8 mouse cellular contexts compared by ENCODE assay signal in the genomic region with DNA sequence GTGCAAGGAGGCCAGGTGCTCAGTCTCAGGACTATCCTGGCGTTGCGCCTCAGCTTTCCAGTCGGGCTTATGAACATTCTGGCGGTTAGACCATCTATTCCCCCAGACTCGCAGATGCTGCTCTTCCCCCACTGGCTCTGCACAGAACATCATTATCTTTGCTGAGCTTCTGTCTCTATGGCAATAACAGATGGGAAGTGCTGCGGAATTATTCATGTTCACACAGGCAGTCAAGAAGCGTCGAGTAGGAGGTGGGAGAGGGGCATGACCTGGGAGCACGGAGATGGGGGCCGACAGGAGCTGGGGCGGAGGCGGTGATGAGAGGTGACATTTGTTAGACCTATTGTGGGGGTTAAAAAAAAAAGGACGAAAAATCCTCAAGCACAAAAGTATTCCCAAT. TPM values are rescaled to one million over a fixed set of nuclear protein-coding genes. Genes with fewer than 3 reads are reported as not detected.
A peak's percentile ranks its signal among the peaks of the same experiment; 100 is the strongest.
DNase-seq lines count a peak whose midpoint lies in the region; ATAC-seq and TF ChIP-seq lines count a peak whose summit lies in the region.

No protein-coding gene starts in this region.

- peaks cover 4% of the 10 kb centered on the region; the same call in 1 of the 2 replicates for H3K4me1 ChIP-seq in kidney, postnatal 0 days (replicated peaks; ENCODE audit: insufficient read depth, low read length)
- H3K4me1 ChIP-seq in liver, adult 2 months (ENCODE audit: control insufficient read depth, insufficient read depth, low read length): peaks cover 5% of the 10 kb centered on the region; the same call in 1 of the 2 replicates
- peaks cover 14% of the 10 kb centered on the region for H3K4me1 ChIP-seq in olfactory bulb, adult 2 months (ENCODE audit: control insufficient read depth, insufficient read depth, low read length)

- peak overlapping the region; percentile 86 for H3K4me2 ChIP-seq in kidney, postnatal 0 days (ENCODE audit: low read length)

- WGBS in kidney, postnatal 0 days: 8% methylated on average over 13 of the region's 13 CpGs
- WGBS in liver, adult 2 months: 33% methylated on average over 13 of the region's 13 CpGs
- WGBS in olfactory bulb, adult 2 months: 11% methylated on average over 13 of the region's 13 CpGs

- H3K9me3 ChIP-seq in kidney, postnatal 0 days (replicated peaks; ENCODE audit: low read length): no peaks in the 10 kb centered on the region

- H3K36me3 ChIP-seq in kidney, postnatal 0 days (ENCODE audit: insufficient read depth, low read length): no peaks in the 10 kb centered on the region
- H3K36me3 ChIP-seq in liver, adult 2 months (ENCODE audit: control insufficient read depth, insufficient read depth, low read length): no peaks in the 10 kb centered on the region

- TF ChIP-seq POLR2A in liver, adult 2 months (IDR thresholded peaks at IDR 0.05; ENCODE audit: extremely low read depth, insufficient read depth, low read length): no peak
- TF ChIP-seq POLR2A in olfactory bulb, adult 2 months (IDR thresholded peaks at IDR 0.05; ENCODE audit: insufficient read depth, low read depth, low read length): no peak

- ATAC-seq in kidney, postnatal 0 days (replicated peaks; ENCODE audit: low FRiP score, low read depth): no peak

- H3K27ac ChIP-seq in kidney, postnatal 0 days: peak overlapping the region; percentile 99
- H3K27ac ChIP-seq in liver, adult 2 months (replicated peaks; ENCODE audit: insufficient read depth, low read depth, low read length): no peak overlapping the region
- 0 out of 2 replicates have a peak overlapping the region, but pooled peaks have one; percentile 67 for H3K27ac ChIP-seq in olfactory bulb, adult 2 months (ENCODE audit: insufficient read depth, low read depth, low read length)

- peak overlapping the region; percentile 69; the same call in 1 of the 2 replicates for H3K9ac ChIP-seq in kidney, postnatal 0 days (ENCODE audit: low read depth, low read length)
- H3K9ac ChIP-seq in liver, adult 2 months (ENCODE audit: low read depth, low read length): no peak overlapping the region

- no peak for TF ChIP-seq CTCF in kidney, postnatal 0 days (IDR thresholded peaks at IDR 0.05; ENCODE audit: low read depth)
- TF ChIP-seq CTCF in liver, adult 2 months (IDR thresholded peaks at IDR 0.05; ENCODE audit: low read depth, low read length): no peak
- no peak for TF ChIP-seq CTCF in olfactory bulb, adult 2 months (IDR thresholded peaks at IDR 0.05; ENCODE audit: insufficient read depth, low read depth, low read length)

- peak; percentile 28 for DNase-seq in kidney, adult 18-20 months
- DNase-seq in kidney, postnatal 36 days: no peak
- DNase-seq in cerebellum, adult 8-10 months: peak; percentile 30
- DNase-seq in frontal cortex, postnatal 10 days (ENCODE audit: low spot score in 2 of 2): peak; percentile 54 to 75
- DNase-seq in kidney, postnatal 0 days (ENCODE audit: low spot score): peak; percentile 49
- DNase-seq in liver, adult 2 months (ENCODE audit: extremely low read depth, low read depth, low spot score): no peak
- no peak for DNase-seq in urinary bladder, adult 2 months (ENCODE audit: low spot score)

- peak overlapping the region; percentile 98 for H3K4me3 ChIP-seq in kidney, postnatal 0 days (replicated peaks; ENCODE audit: low read depth, low read length)
- H3K4me3 ChIP-seq in liver, adult 2 months (ENCODE audit: insufficient read depth, low read depth, low read length): peak overlapping the region; percentile 89; the same call in 1 of the 2 replicates
- H3K4me3 ChIP-seq in olfactory bulb, adult 2 months (ENCODE audit: insufficient read depth, low read depth, low read length): peak overlapping the region; percentile 32; the same call in 1 of the 2 replicates

- peaks cover 5% of the 10 kb centered on the region; the same call in 1 of the 2 replicates for H3K79me2 ChIP-seq in liver, adult 2 months (ENCODE audit: control insufficient read depth, insufficient read depth, low read length)

- no peaks in the 10 kb centered on the region for H3K27me3 ChIP-seq in kidney, postnatal 0 days (ENCODE audit: insufficient read depth, low read length)
- no peaks in the 10 kb centered on the region for H3K27me3 ChIP-seq in liver, adult 2 months (ENCODE audit: control insufficient read depth, insufficient read depth, low read length)

RNA-seq across cellular contexts. Expression of gene Skil, which starts 1.7 kb away (rescaled TPM):
- polyA plus RNA-seq in kidney, postnatal 0 days (2015; fragmentation: Nextera tagmentation; extraction: Ambion mirVana): 20.7 and 21.2 TPM in 2 replicates
- 5.8 and 6.9 TPM in 2 replicates for total RNA-seq in liver, adult 2 months (2014; rRNA removed)
- 1.7 and 2.0 TPM in 2 replicates for polyA plus RNA-seq in liver, adult 2 months (2012; rRNA removed)
- not detected in 2 replicates for polyA plus RNA-seq in olfactory bulb, adult 2 months (2012; ENCODE audit: insufficient read depth, insufficient read length, low replicate concordance, missing spikeins)
- polyA plus RNA-seq in urinary bladder, adult 2 months (2012; rRNA removed): 14.0 and 15.0 TPM in 2 replicates

RNA-seq across cellular contexts. Expression of gene Cldn11, which starts 56.5 kb away (rescaled TPM):
- 61.6 and 67.6 TPM in 2 replicates for polyA plus RNA-seq in kidney, postnatal 0 days (2015; fragmentation: Nextera tagmentation; extraction: Ambion mirVana)
- total RNA-seq in liver, adult 2 months (2014; rRNA removed): 0.07 and 0.09 TPM in 2 replicates
- polyA plus RNA-seq in liver, adult 2 months (2012; rRNA removed): not detected in 2 replicates
- not detected in 2 replicates for polyA plus RNA-seq in olfactory bulb, adult 2 months (2012; ENCODE audit: insufficient read depth, insufficient read length, low replicate concordance, missing spikeins)
- 0.91 and 1.5 TPM in 2 replicates for polyA plus RNA-seq in urinary bladder, adult 2 months (2012; rRNA removed)

Comparison
In these comparisons a context has a peak if more than half of its experiments do, and no peak if none do; other contexts are left out.
1. DNase-seq: peak in kidney, adult 18-20 months (single experiment), cerebellum, adult 8-10 months (single experiment), frontal cortex, postnatal 10 days (2 of 2) and kidney, postnatal 0 days (single experiment); none in kidney, postnatal 36 days (0 of 2), liver, adult 2 months (single experiment) and urinary bladder, adult 2 months (single experiment).
2. H3K4me3 ChIP-seq: peak in every context shown above with its lines; median percentile 98 in kidney, postnatal 0 days; 89 in liver, adult 2 months; 32 in olfactory bulb, adult 2 months.
3. RNA of gene Cldn11, which starts 56.5 kb away (polyA plus RNA-seq): 61.6 to 67.6 TPM in kidney, postnatal 0 days; 0.91 to 1.5 TPM in urinary bladder, adult 2 months, not detected in liver, adult 2 months and not detected in olfactory bulb, adult 2 months; every median in the first group is over 10 times any median in the second.